In genomic region chr16:49288096-49288714, GRCm38 (mm10) we compare ENCODE assay signal across 9 mouse cellular contexts.
DNase-seq lines count a peak whose midpoint lies in the region; ATAC-seq lines count a peak whose summit lies in the region.
"Had no signal": no experiment of that assay in that cellular context is flagged by ENCODE, and none has a peak within 500 bp of the region (broad histone marks: within the 10 kb centered on the region; RNA-seq: fewer than 3 reads in every experiment).

No protein-coding gene starts in this region.

- ATAC-seq in hindbrain, embryonic 16.5 days: 0 out of 2 replicates have a peak, but pooled peaks have one; percentile 54
- no peak; the same call in 1 of the 2 replicates for ATAC-seq in hindbrain, embryonic 13.5 days (ENCODE audit: low FRiP score)

- no peak overlapping the region for H3K27ac ChIP-seq in hindbrain, embryonic 16.5 days (ENCODE audit: low read depth, low read length)
- no peak overlapping the region for H3K27ac ChIP-seq in hindbrain, embryonic 13.5 days
- H3K27ac ChIP-seq: embryonic facial prominence, embryonic 12.5 days had no signal

- 57% methylated on average over 4 of the region's 4 CpGs for WGBS in hindbrain, embryonic 16.5 days
- 72% methylated on average over 4 of the region's 4 CpGs for WGBS in hindbrain, embryonic 13.5 days

- no peaks in the 10 kb centered on the region for H3K27me3 ChIP-seq in hindbrain, embryonic 16.5 days (replicated peaks; ENCODE audit: control insufficient read depth, insufficient read depth, low read length)
- H3K27me3 ChIP-seq in hindbrain, embryonic 13.5 days: no peaks in the 10 kb centered on the region
- H3K27me3 ChIP-seq: embryonic facial prominence, embryonic 12.5 days had no signal

- H3K9ac ChIP-seq in hindbrain, embryonic 16.5 days (ENCODE audit: low read depth, low read length): no peak overlapping the region
- H3K9ac ChIP-seq in hindbrain, embryonic 13.5 days: no peak overlapping the region
- H3K9ac ChIP-seq: embryonic facial prominence, embryonic 12.5 days had no signal

- H3K4me3 ChIP-seq in hindbrain, embryonic 16.5 days (ENCODE audit: low read length): no peak overlapping the region
- H3K4me3 ChIP-seq in hindbrain, embryonic 13.5 days: no peak overlapping the region
- H3K4me3 ChIP-seq: embryonic facial prominence, embryonic 12.5 days had no signal

- no peaks in the 10 kb centered on the region for H3K9me3 ChIP-seq in hindbrain, embryonic 16.5 days (ENCODE audit: control insufficient read depth, low read length)
- H3K9me3 ChIP-seq in hindbrain, embryonic 13.5 days: no peaks in the 10 kb centered on the region
- H3K9me3 ChIP-seq: embryonic facial prominence, embryonic 12.5 days had no signal

- H3K4me2 ChIP-seq in hindbrain, embryonic 16.5 days (ENCODE audit: low read length): no peak overlapping the region
- no peak overlapping the region for H3K4me2 ChIP-seq in hindbrain, embryonic 13.5 days
- H3K4me2 ChIP-seq: embryonic facial prominence, embryonic 12.5 days had no signal

- H3K36me3 ChIP-seq in hindbrain, embryonic 16.5 days (ENCODE audit: control insufficient read depth, insufficient read depth, low read length): no peaks in the 10 kb centered on the region
- no peaks in the 10 kb centered on the region for H3K36me3 ChIP-seq in hindbrain, embryonic 13.5 days
- H3K36me3 ChIP-seq: embryonic facial prominence, embryonic 12.5 days had no signal

- DNase-seq in adrenal gland, adult (ENCODE audit: inconsistent age in 2 of 2, low spot score in 1 of 2): peak; percentile 18 to 60
- no peak for DNase-seq in adrenal gland, adult 2 months
- peak; percentile 11 for DNase-seq in urinary bladder, postnatal 14 days (ENCODE audit: low spot score)
- no peak for DNase-seq in urinary bladder, postnatal 4 days (ENCODE audit: low spot score in 2 of 2)
- no peak for DNase-seq in MN1 (ENCODE audit: low spot score)
- no peak for DNase-seq in gastrocnemius, postnatal 14 days

- H3K4me1 ChIP-seq in hindbrain, embryonic 16.5 days (ENCODE audit: control insufficient read depth, insufficient read depth, low read depth, low read length): no peaks in the 10 kb centered on the region; the same call in 1 of the 2 replicates
- no peaks in the 10 kb centered on the region for H3K4me1 ChIP-seq in hindbrain, embryonic 13.5 days (replicated peaks)
- H3K4me1 ChIP-seq: embryonic facial prominence, embryonic 12.5 days had no signal

- intact Hi-C loops in gastrocnemius, postnatal 14 days (cut with DNase I; ENCODE audit: low total_unique reads): no loop called here

Comparison
In these comparisons a context has a peak if more than half of its experiments do, and no peak if none do; other contexts are left out.
1. DNase-seq: peak in adrenal gland, adult (2 of 2) and urinary bladder, postnatal 14 days (single experiment); none in adrenal gland, adult 2 months (single experiment), urinary bladder, postnatal 4 days (0 of 2), MN1 (single experiment) and gastrocnemius, postnatal 14 days (single experiment).